Mouse (Mus musculus): ENCODE results near the gene Pltp.

- TF ChIP-seq NELFE (IDR thresholded peaks at IDR 0.05; ENCODE audit: low read depth, low read length), result no peak
- no peak for TF ChIP-seq ELF1 (IDR thresholded peaks at IDR 0.05; ENCODE audit: low read depth, low read length)
- TF ChIP-seq CTCF (conservative IDR thresholded peaks at IDR 0.05 in 1 of 2, IDR thresholded peaks at IDR 0.05 in 1 of 2; ENCODE audit: low read depth in 2 of 2, low read length in 2 of 2), result no peak
Observed at GRCm38 (mm10) chr2:164800252-164801004, 57.1 kb downstream of the Pltp start.
